20 mouse cellular contexts compared by ENCODE assay signal in genomic region chr4:149722104-149723020, GRCm38 (mm10). TPM values are rescaled to one million over a fixed set of nuclear protein-coding genes. Genes with fewer than 3 reads are reported as not detected.
DNase-seq lines count a peak whose midpoint lies in the region; ATAC-seq and TF ChIP-seq lines count a peak whose summit lies in the region.
"Had no signal": no experiment of that assay in that cellular context is flagged by ENCODE, and none has a peak within 500 bp of the region (broad histone marks: within the 10 kb centered on the region; RNA-seq: fewer than 3 reads in every experiment).

No protein-coding gene starts in this region.

- ATAC-seq in hindbrain, embryonic 13.5 days (ENCODE audit: low FRiP score): no peak
- no peak for ATAC-seq in hindbrain, postnatal 0 days
- ATAC-seq: forebrain, embryonic 13.5 days; liver, embryonic 12.5 days had no signal

- H3ac ChIP-seq in C2C12 (ENCODE audit: control insufficient read depth, insufficient read length, low read depth): no peak overlapping the region

- no peaks in the 10 kb centered on the region for H3K27me3 ChIP-seq in hindbrain, embryonic 13.5 days
- no peaks in the 10 kb centered on the region for H3K27me3 ChIP-seq in hindbrain, postnatal 0 days (ENCODE audit: insufficient read depth, low read length)
- no peaks in the 10 kb centered on the region for H3K27me3 ChIP-seq in C2C12 (ENCODE audit: control insufficient read depth, insufficient read depth, insufficient read length)
- H3K27me3 ChIP-seq: forebrain, embryonic 13.5 days; limb, embryonic 13.5 days; liver, embryonic 12.5 days had no signal

- TF ChIP-seq CTCF in hindbrain, postnatal 0 days (IDR thresholded peaks at IDR 0.05; ENCODE audit: low read depth): no peak
- no peak for TF ChIP-seq CTCF in C2C12 (IDR thresholded peaks at IDR 0.05; ENCODE audit: control insufficient read depth, insufficient read depth, insufficient read length)

- 0 out of 2 replicates have a peak overlapping the region, but pooled peaks have one; percentile 25 for H3K9ac ChIP-seq in hindbrain, embryonic 13.5 days
- no peak overlapping the region for H3K9ac ChIP-seq in hindbrain, postnatal 0 days (replicated peaks; ENCODE audit: low read length)
- H3K9ac ChIP-seq: forebrain, embryonic 13.5 days; limb, embryonic 13.5 days; liver, embryonic 12.5 days had no signal

- H3K9me3 ChIP-seq in hindbrain, embryonic 13.5 days: no peaks in the 10 kb centered on the region
- no peaks in the 10 kb centered on the region for H3K9me3 ChIP-seq in hindbrain, postnatal 0 days (ENCODE audit: low read length)
- H3K9me3 ChIP-seq: forebrain, embryonic 13.5 days; heart, embryonic 10.5 days; limb, embryonic 13.5 days; liver, embryonic 12.5 days had no signal

- H3K79me3 ChIP-seq in C2C12 (ENCODE audit: low read depth): no peaks in the 10 kb centered on the region

- DNase-seq in hindbrain, postnatal 0 days (ENCODE audit: low spot score): no peak
- DNase-seq in 3T3-L1 (ENCODE audit: low read depth, low spot score): peak; percentile 65
- peak; percentile 51 to 60 for DNase-seq in cerebellum, postnatal 10 days
- no peak for DNase-seq in gastrocnemius, postnatal 4 days (ENCODE audit: low spot score in 2 of 2)
- DNase-seq in T-cell, adult 2 months (ENCODE audit: low spot score): no peak
- DNase-seq: adrenal gland, postnatal 25 days; kidney, adult 2 months; kidney, postnatal 10 days; layer of hippocampus, postnatal 36 days; lung, adult 18-20 months; lung, postnatal 10 days; retina, postnatal 1 day had no signal

- peak overlapping the region; percentile 48; the same call in 1 of the 2 replicates for H3K27ac ChIP-seq in hindbrain, embryonic 13.5 days
- H3K27ac ChIP-seq in hindbrain, postnatal 0 days: no peak overlapping the region
- H3K27ac ChIP-seq: heart, embryonic 10.5 days; layer of hippocampus, adult 2 months; limb, embryonic 13.5 days; liver, embryonic 12.5 days had no signal

- H3K4me1 ChIP-seq in hindbrain, embryonic 13.5 days (replicated peaks): peaks cover 35% of the 10 kb centered on the region
- H3K4me1 ChIP-seq in hindbrain, postnatal 0 days (ENCODE audit: insufficient read depth, low read length): no peaks in the 10 kb centered on the region
- H3K4me1 ChIP-seq: limb, embryonic 13.5 days had no signal

- H3K4me2 ChIP-seq in hindbrain, embryonic 13.5 days: no peak overlapping the region
- no peak overlapping the region for H3K4me2 ChIP-seq in hindbrain, postnatal 0 days (ENCODE audit: low read depth, low read length)
- H3K4me2 ChIP-seq: forebrain, embryonic 13.5 days; limb, embryonic 13.5 days; liver, embryonic 12.5 days; midbrain, embryonic 11.5 days had no signal

- H3K4me3 ChIP-seq in hindbrain, embryonic 13.5 days: no peak overlapping the region
- H3K4me3 ChIP-seq in hindbrain, postnatal 0 days (ENCODE audit: low read length): no peak overlapping the region
- H3K4me3 ChIP-seq in C2C12 (ENCODE audit: insufficient read depth, poor library complexity, severe bottlenecking): no peak overlapping the region
- H3K4me3 ChIP-seq: forebrain, embryonic 13.5 days; heart, embryonic 10.5 days; layer of hippocampus, adult 2 months; limb, embryonic 13.5 days; liver, embryonic 12.5 days had no signal

- WGBS in hindbrain, embryonic 13.5 days: 72% methylated on average over 24 of the region's 24 CpGs
- 59% methylated on average over 24 of the region's 24 CpGs for whole genome bisulfite sequencing in hindbrain, postnatal 0 days

- H3K36me3 ChIP-seq in hindbrain, embryonic 13.5 days: peaks cover 83% of the 10 kb centered on the region
- H3K36me3 ChIP-seq in hindbrain, postnatal 0 days (ENCODE audit: insufficient read depth, low read length): peaks cover 42% of the 10 kb centered on the region
- H3K36me3 ChIP-seq in C2C12 (ENCODE audit: control insufficient read depth, insufficient read depth): peaks cover 31% of the 10 kb centered on the region

- peaks cover 14% of the 10 kb centered on the region for H3K79me2 ChIP-seq in C2C12 (ENCODE audit: control insufficient read depth, insufficient read depth)

TF ChIP-seq in C2C12, 6 proteins besides CTCF, POLR2A, EP300 and RAD21:
- no peak for TF ChIP-seq MAX (IDR thresholded peaks at IDR 0.05)
- peak; percentile 30 for TF ChIP-seq MYOD1 (IDR thresholded peaks at IDR 0.05; ENCODE audit: control insufficient read depth, insufficient read length, low read depth)

RNA-seq across cellular contexts. Expression of gene Tmem201, which starts 15.5 kb away (rescaled TPM):
- 36.3 and 41.2 TPM in 2 replicates for polyA plus RNA-seq in hindbrain, embryonic 13.5 days (2015; fragmentation: Nextera tagmentation; extraction: Ambion mirVana)
- 69.8 and 80.2 TPM in 2 replicates for total RNA-seq in hindbrain, postnatal 0 days (2014; rRNA removed)
- polyA plus RNA-seq in hindbrain, postnatal 0 days (2015; fragmentation: Nextera tagmentation; extraction: Ambion mirVana): 41.2 and 44.7 TPM in 2 replicates
- 27.7 TPM for polyA plus RNA-seq in C2C12 (2012; fragmentation: generic; extraction: Trizol)
- 10 to 100 TPM; 60.5 to 67.7 TPM for total RNA-seq in gastrocnemius, postnatal 4 days (2021)

RNA-seq across cellular contexts. Expression of gene Pik3cd, which starts 20.0 kb away (rescaled TPM):
- 17.1 and 18.1 TPM in 2 replicates for polyA plus RNA-seq in hindbrain, embryonic 13.5 days (2015; fragmentation: Nextera tagmentation; extraction: Ambion mirVana)
- 17.4 and 20.8 TPM in 2 replicates for total RNA-seq in hindbrain, postnatal 0 days (2014; rRNA removed)
- 9.2 and 10.1 TPM in 2 replicates for polyA plus RNA-seq in hindbrain, postnatal 0 days (2015; fragmentation: Nextera tagmentation; extraction: Ambion mirVana)
- polyA plus RNA-seq in C2C12 (2012; fragmentation: generic; extraction: Trizol): 1.5 TPM
- total RNA-seq in gastrocnemius, postnatal 4 days (2021): 10 to 100 TPM in 1 of 2 experiments, 1 to 10 TPM in 1; 8.7 to 11.7 TPM

RNA-seq across cellular contexts. Expression of gene Slc25a33, which starts 51.7 kb away (rescaled TPM):
- polyA plus RNA-seq in hindbrain, embryonic 13.5 days (2015; fragmentation: Nextera tagmentation; extraction: Ambion mirVana): 27.6 and 28.3 TPM in 2 replicates
- total RNA-seq in hindbrain, postnatal 0 days (2014; rRNA removed): 20.4 and 21.6 TPM in 2 replicates
- polyA plus RNA-seq in hindbrain, postnatal 0 days (2015; fragmentation: Nextera tagmentation; extraction: Ambion mirVana): 38.2 and 39.6 TPM in 2 replicates
- 10.2 TPM for polyA plus RNA-seq in C2C12 (2012; fragmentation: generic; extraction: Trizol)
- total RNA-seq in gastrocnemius, postnatal 4 days (2021): 1 to 10 TPM; 5.8 to 9.0 TPM

Comparison
In these comparisons a context has a peak if more than half of its experiments do, and no peak if none do; other contexts are left out.
1. DNase-seq: peak in 3T3-L1 (single experiment) and cerebellum, postnatal 10 days (2 of 2); none in hindbrain, postnatal 0 days (single experiment), gastrocnemius, postnatal 4 days (0 of 2) and T-cell, adult 2 months (single experiment).